In the genomic region with DNA sequence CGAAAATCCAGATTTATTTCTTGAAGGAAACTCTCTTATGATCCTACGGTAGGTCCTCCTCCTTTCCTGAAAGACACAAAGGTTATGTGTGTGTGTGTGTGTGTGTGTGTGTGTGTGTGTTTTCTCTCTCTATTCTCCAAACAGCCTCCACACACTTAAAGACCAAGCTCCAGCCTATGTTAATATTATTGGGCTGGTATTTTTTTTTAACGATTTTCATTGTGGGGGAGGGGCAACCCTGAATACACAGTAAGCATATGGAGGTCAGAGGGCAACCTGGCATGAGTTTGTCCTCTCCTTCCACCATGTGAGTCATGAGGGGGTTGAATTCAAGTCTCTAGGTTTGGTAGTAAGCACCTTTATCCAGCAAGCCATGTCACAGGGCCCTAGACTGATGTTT, we compare ENCODE assay signal across 18 mouse cellular contexts. TPM values are rescaled to one million over a fixed set of nuclear protein-coding genes. Genes with fewer than 3 reads are reported as not detected.
DNase-seq lines count a peak whose midpoint lies in the region; ATAC-seq and TF ChIP-seq lines count a peak whose summit lies in the region.
"Had no signal": no experiment of that assay in that cellular context is flagged by ENCODE, and none has a peak within 500 bp of the region (broad histone marks: within the 10 kb centered on the region; RNA-seq: fewer than 3 reads in every experiment).

No protein-coding gene starts in this region.

- peak; percentile 34 for DNase-seq in cerebellum, adult 8-10 months
- peak; percentile 12 for DNase-seq in layer of hippocampus, adult 11-12 months (ENCODE audit: low spot score)
- no peak for DNase-seq in layer of hippocampus, postnatal 14 days (ENCODE audit: low spot score in 2 of 2)
- no peak for DNase-seq in midbrain, postnatal 0 days (ENCODE audit: low spot score)
- DNase-seq in gastrocnemius, adult 8-10 months (ENCODE audit: low spot score in 2 of 2) = no peak
- DNase-seq: heart, adult 18-20 months; thymus, postnatal 36 days had no signal

- peak overlapping the region; percentile 68 for H3K4me3 ChIP-seq in hindbrain, embryonic 15.5 days
- peak overlapping the region; percentile 82 for H3K4me3 ChIP-seq in midbrain, postnatal 0 days (ENCODE audit: low read depth, low read length)
- H3K4me3 ChIP-seq: intestine, embryonic 15.5 days had no signal

- no peak for ATAC-seq in cerebellum, adult (ENCODE audit: insufficient number of reproducible peaks, low FRiP score, low TSS enrichment)
- no peak for ATAC-seq in hindbrain, embryonic 15.5 days (ENCODE audit: low FRiP score, low read depth)
- no peak for ATAC-seq in midbrain, postnatal 0 days (ENCODE audit: low FRiP score)
- no peak for ATAC-seq in granulocyte monocyte progenitor cell, adult 5-6 weeks (replicated peaks; ENCODE audit: poor library complexity, severe bottlenecking)
- ATAC-seq: intestine, embryonic 15.5 days had no signal

- H3K27ac ChIP-seq in hindbrain, embryonic 15.5 days (replicated peaks) = no peak overlapping the region
- no peak overlapping the region for H3K27ac ChIP-seq in midbrain, postnatal 0 days (ENCODE audit: low read depth, low read length)
- H3K27ac ChIP-seq: intestine, embryonic 15.5 days; kidney, postnatal 0 days; limb, embryonic 10.5 days; liver, embryonic 15.5 days had no signal

- no peaks in the 10 kb centered on the region for H3K36me3 ChIP-seq in hindbrain, embryonic 15.5 days
- no peaks in the 10 kb centered on the region for H3K36me3 ChIP-seq in midbrain, postnatal 0 days (ENCODE audit: insufficient read depth, low read length)
- H3K36me3 ChIP-seq: intestine, embryonic 15.5 days; limb, embryonic 10.5 days; liver, embryonic 15.5 days had no signal

- H3K4me2 ChIP-seq in hindbrain, embryonic 15.5 days = peak overlapping the region; percentile 67
- H3K4me2 ChIP-seq in midbrain, postnatal 0 days (ENCODE audit: low read depth, low read length, poor library complexity, severe bottlenecking) = peak overlapping the region; percentile 69

- peak overlapping the region; percentile 79; the same call in 1 of the 2 replicates for H3K9ac ChIP-seq in hindbrain, embryonic 15.5 days
- H3K9ac ChIP-seq in midbrain, postnatal 0 days (replicated peaks; ENCODE audit: low read length, poor library complexity, severe bottlenecking) = no peak overlapping the region
- H3K9ac ChIP-seq: liver, embryonic 15.5 days had no signal

- TF ChIP-seq CTCF in midbrain, postnatal 0 days (IDR thresholded peaks at IDR 0.05) = no peak

- H3K27me3 ChIP-seq in hindbrain, embryonic 15.5 days = no peaks in the 10 kb centered on the region
- H3K27me3 ChIP-seq in midbrain, postnatal 0 days (ENCODE audit: insufficient read depth, low read length) = no peaks in the 10 kb centered on the region
- H3K27me3 ChIP-seq: intestine, embryonic 15.5 days had no signal

- WGBS in hindbrain, embryonic 15.5 days = 79% methylated on average over 3 of the region's 3 CpGs
- 81% methylated on average over 3 of the region's 3 CpGs for WGBS in midbrain, postnatal 0 days

- no peaks in the 10 kb centered on the region for H3K9me3 ChIP-seq in hindbrain, embryonic 15.5 days
- H3K9me3 ChIP-seq in midbrain, postnatal 0 days (ENCODE audit: low read length) = no peaks in the 10 kb centered on the region
- H3K9me3 ChIP-seq: intestine, embryonic 15.5 days; limb, embryonic 10.5 days; liver, embryonic 15.5 days had no signal

- H3K4me1 ChIP-seq in hindbrain, embryonic 15.5 days (replicated peaks) = peaks cover 32% of the 10 kb centered on the region
- peaks cover 8% of the 10 kb centered on the region; the same call in 1 of the 2 replicates for H3K4me1 ChIP-seq in midbrain, postnatal 0 days (ENCODE audit: insufficient read depth, low read length)
- H3K4me1 ChIP-seq: intestine, embryonic 15.5 days had no signal

RNA-seq across cellular contexts. Expression of a gene that starts 1.6 kb away (rescaled TPM):
- total RNA-seq in layer of hippocampus, postnatal 14 days (2021) = 100 to 1,000 TPM; 225 to 231 TPM
- 56.0 and 59.9 TPM in 2 replicates for polyA plus RNA-seq in hindbrain, embryonic 15.5 days (2015; fragmentation: Nextera tagmentation; extraction: Ambion mirVana)
- 132 and 158 TPM in 2 replicates for total RNA-seq in midbrain, postnatal 0 days (2014; rRNA removed)
- 40.7 and 44.7 TPM in 2 replicates for polyA plus RNA-seq in midbrain, postnatal 0 days (2015; fragmentation: Nextera tagmentation; extraction: Ambion mirVana)
- total RNA-seq in granulocyte monocyte progenitor cell, adult 5-6 weeks (2014; fragmentation: Nextera tagmentation) = 5.8 and 14.4 TPM in 2 replicates
- 8.7 and 9.2 TPM in 2 replicates for total RNA-seq in granulocyte monocyte progenitor cell, adult 5-6 weeks (2017)
- 1 to 10 TPM; 2.3 to 3.4 (median 2.6) TPM for total RNA-seq in gastrocnemius, adult 8-10 months (2022)

RNA-seq across cellular contexts. Expression of a gene that starts 39.0 kb away (rescaled TPM):
- total RNA-seq in layer of hippocampus, postnatal 14 days (2021) = under 1 TPM in 1 of 2 experiments, not detected in 1; 0.18 TPM
- 0.09 TPM in 1 of 2 replicates, not detected in the other for polyA plus RNA-seq in hindbrain, embryonic 15.5 days (2015; fragmentation: Nextera tagmentation; extraction: Ambion mirVana)
- 0.33 TPM in 1 of 2 replicates, not detected in the other for total RNA-seq in midbrain, postnatal 0 days (2014; rRNA removed)
- polyA plus RNA-seq in midbrain, postnatal 0 days (2015; fragmentation: Nextera tagmentation; extraction: Ambion mirVana) = 0.09 TPM in 1 of 2 replicates, not detected in the other
- not detected in 2 replicates for total RNA-seq in granulocyte monocyte progenitor cell, adult 5-6 weeks (2014; fragmentation: Nextera tagmentation)
- not detected in 2 replicates for total RNA-seq in granulocyte monocyte progenitor cell, adult 5-6 weeks (2017)
- not detected for total RNA-seq in gastrocnemius, adult 8-10 months (2022)
- total RNA-seq: adrenal gland, adult 18-20 months; layer of hippocampus, postnatal 10 days had no signal
- polyA plus RNA-seq: heart, postnatal 0 days; intestine, embryonic 15.5 days; kidney, postnatal 0 days; limb, embryonic 10.5 days; liver, embryonic 15.5 days; stomach, embryonic 16.5 days had no signal

Comparison
In these comparisons a context has a peak if more than half of its experiments do, and no peak if none do; other contexts are left out.
1. DNase-seq: peak in cerebellum, adult 8-10 months (single experiment) and layer of hippocampus, adult 11-12 months (single experiment); none in layer of hippocampus, postnatal 14 days (0 of 2), midbrain, postnatal 0 days (single experiment) and gastrocnemius, adult 8-10 months (0 of 2).